Mouse (Mus musculus) lung, adult 2 months (tissue): ENCODE measurements around the gene Gm37240.

Experiments used
- CTCF ChIP-seq: fragments of 200-500 bp; IDR thresholded peaks from 2 replicates; pipeline ENCODE4 v1.5.1; 2011; ENCODE audit warnings: mild to moderate bottlenecking, low read length, control low read depth; ENCODE audit not compliant: insufficient read depth
- POLR2A ChIP-seq: fragments of 200-500 bp; IDR thresholded peaks from 2 replicates; pipeline ENCODE4 v1.6.1; 2011; ENCODE audit warnings: low read depth, mild to moderate bottlenecking, control low read depth, low read length, borderline replicate concordance; ENCODE audit errors: extremely low read depth

GRCm38 (mm10) chr3:84603212-84603611 is 1284.1 kb downstream of the Gm37240 start:
- no peak for TF ChIP-seq CTCF
- TF ChIP-seq POLR2A: no peak
